Mouse (Mus musculus) Patski (cell line): ENCODE data around the gene Rgsl1. TPM values are rescaled to one million over a fixed set of nuclear protein-coding genes. Genes with fewer than 3 reads are reported as not detected.

Experiments used
- ATAC-seq: fragments of 100-300 bp; one replicate; pipeline ENCODE4 v1.8.0; 2021
- CTCF ChIA-PET: fragments of 350-600 bp; sonication (Branson Sonifier 250); formaldehyde crosslinking; loops from one replicate; lab custom pipeline; 2022; ENCODE audit warnings: inconsistent platforms; lab: Charles Lee
- POLR2A ChIA-PET: fragments of 350-600 bp; sonication (Branson Sonifier 250); formaldehyde crosslinking; loops from one replicate; lab custom pipeline; 2022; ENCODE audit warnings: antibody characterized with exemption, inconsistent platforms; lab: Charles Lee
- DNase-seq: peaks from one replicate; pipeline ENCODE4 v3.0.0-alpha.2; 2011; ENCODE audit warnings: low read depth, low spot score
- H3K27me3 ChIP-seq: fragments of 371-371 bp; one replicate; pipeline ENCODE4 v1.5.1; 2021
- CTCF ChIP-seq: fragments of 100-300 bp; IDR thresholded peaks from one replicate; pipeline ENCODE4 v1.5.1; 2021
- in situ Hi-C: fragments of 300-500 bp; cut with MboI; formaldehyde crosslinking; loops from 3 replicates; pipeline ENCODE4 v1.11.1; 2018; ENCODE audit warnings: low pct_unique_long_range_greater_than_20kb, mixed read lengths
- polyA plus RNA-seq: library from polyadenylated mRNA; unstranded; gene quantifications from one replicate; pipeline ENCODE4 v1.2.3, GENCODE M21; 2021

Rgsl1 gene
- polyA plus RNA-seq, 1 experiment from 2014 or later, result 0.05 TPM

- in situ Hi-C loops, result no loop called here
- DNase-seq (no peak), ATAC-seq (no peak)
- TF ChIP-seq CTCF, result no peak
- ChIA-PET CTCF (interaction anchor here (2.3 kb wide), 1 partner anchor 9 kb away, joined by 5 read pairs; no protein-coding TSS in a partner anchor), POLR2A (interaction anchor here (0.6 kb wide), 1 partner anchor 165 kb away, joined by 6 read pairs; no protein-coding TSS in a partner anchor)
- no peaks in the 10 kb centered on the region for H3K27me3 ChIP-seq
Measured at GRCm38 (mm10) chr1:153753725-153754464, 90.0 kb downstream of the Rgsl1 start.

DNA sequence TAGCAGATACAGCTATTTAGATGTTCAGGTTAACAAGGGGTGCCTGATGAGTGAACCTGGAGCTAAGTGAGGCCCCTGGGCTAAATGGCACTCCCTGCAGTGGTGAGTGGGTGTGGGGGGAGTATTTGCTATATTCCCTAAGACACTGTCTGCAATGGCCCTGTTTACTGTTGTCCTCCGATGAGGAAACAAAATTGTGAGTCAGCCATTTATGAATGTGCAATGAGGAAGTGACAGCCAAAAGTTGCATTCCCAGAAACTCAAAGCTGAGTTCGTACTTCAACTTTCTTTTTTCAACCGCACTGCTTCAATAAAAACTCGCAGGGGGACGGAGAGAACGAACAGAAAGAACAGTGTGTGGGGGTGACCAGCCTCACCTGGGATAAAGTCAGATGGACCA is 91.4 kb downstream of the Rgsl1 start:
- ChIA-PET POLR2A (no interaction called here), CTCF (interaction anchor here (1.0 to 1.7 kb wide), 3 partner anchors 9 to 196 kb away, joined by 4 to 6 read pairs (median 6); no protein-coding TSS in a partner anchor)
- ATAC-seq (no peak), DNase-seq (no peak)
- in situ Hi-C loops, result no loop called here
- no peak for TF ChIP-seq CTCF
- H3K27me3 ChIP-seq, result no peaks in the 10 kb centered on the region

- ATAC-seq, result peak; percentile 55
- in situ Hi-C loops, result no loop called here
- H3K27me3 ChIP-seq, result no peaks in the 10 kb centered on the region
- DNase-seq, result no peak
- TF ChIP-seq CTCF, result no peak
- ChIA-PET CTCF (interaction anchor here (1.0 to 1.7 kb wide), 3 partner anchors 9 to 195 kb away, joined by 4 to 6 read pairs (median 6); no protein-coding TSS in a partner anchor), POLR2A (no interaction called here)
Measured at GRCm38 (mm10) chr1:153751763-153752301, 92.1 kb downstream of the Rgsl1 start.

- CTCF ChIA-PET, result interaction anchor here (0.6 to 2.8 kb wide), 17 partner anchors 8 to 316 kb away, joined by 3 to 21 read pairs (median 4); no protein-coding TSS in a partner anchor
- no peak for ATAC-seq
- POLR2A ChIA-PET, result interaction anchor here (0.6 kb wide), 1 partner anchor 164 kb away, joined by 3 read pairs; no protein-coding TSS in a partner anchor
Measured at GRCm38 (mm10) chr1:153750054-153750453, 93.9 kb downstream of the Rgsl1 start.

DNA sequence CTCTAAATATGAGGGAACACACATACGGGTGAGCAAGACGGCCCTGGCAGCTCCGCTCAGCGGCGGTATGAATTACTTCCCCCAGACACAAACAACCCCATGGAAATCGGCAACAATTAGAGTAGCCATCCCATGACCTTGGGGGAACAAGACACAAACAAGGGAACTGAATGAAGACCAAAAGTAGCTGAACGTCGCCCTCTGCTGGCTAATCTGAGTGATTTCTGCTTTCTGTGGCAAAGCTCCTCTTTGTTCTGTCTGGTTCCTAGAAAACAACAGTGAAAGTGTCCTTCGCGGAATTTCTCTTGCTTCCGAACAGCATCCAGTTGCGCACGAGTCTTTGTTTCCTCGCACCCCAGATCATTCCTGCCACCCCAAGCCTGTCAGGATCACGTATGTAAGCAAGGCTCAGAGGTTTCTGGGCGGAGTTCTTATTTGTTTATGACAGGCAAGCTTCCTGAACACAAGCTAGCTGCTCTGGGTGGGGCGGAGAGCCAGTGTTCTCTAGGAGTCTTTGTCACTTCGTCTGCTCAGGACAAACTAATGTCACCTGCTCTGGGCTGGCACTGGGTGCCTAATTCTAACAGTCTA is 94.6 kb downstream of the Rgsl1 start, which contains the start of gene Rnasel:
TSS of gene Rnasel (plus strand) at position 216 of the 591 bp plus-strand sequence.
- DNase-seq (peak; percentile 50), ATAC-seq (peak; percentile 44)
- POLR2A ChIA-PET, result interaction anchor here (0.6 to 0.7 kb wide), 2 partner anchors 27 to 163 kb away, joined by 3 read pairs; no protein-coding TSS in a partner anchor

More at GRCm38 (mm10) chr1:153750054-153750453, 93.9 kb downstream of the Rgsl1 start:
- TF ChIP-seq CTCF, result no peak
- no peak for DNase-seq
- in situ Hi-C loops, result no loop called here
- H3K27me3 ChIP-seq, result no peaks in the 10 kb centered on the region

GRCm38 (mm10) chr1:153748549-153748948 is 95.4 kb downstream of the Rgsl1 start:
- no peak for TF ChIP-seq CTCF
- in situ Hi-C loops, result loop anchor here (5.0 to 10.0 kb wide), 4 partner anchors 191 to 704 kb away; no protein-coding TSS in a partner anchor
- DNase-seq (no peak), ATAC-seq (no peak)
- ChIA-PET CTCF (interaction anchor here (1.2 to 2.8 kb wide), 15 partner anchors 16 to 314 kb away, joined by 3 to 21 read pairs (median 5); partner anchors contain the start of gene Npl), POLR2A (no interaction called here)
- H3K27me3 ChIP-seq, result no peaks in the 10 kb centered on the region

More for the DNA sequence above, 94.6 kb downstream of the Rgsl1 start, which contains the start of gene Rnasel:
- in situ Hi-C loops, result loop anchor here (5.0 to 10.0 kb wide), 4 partner anchors 192 to 705 kb away; no protein-coding TSS in a partner anchor
- no peaks in the 10 kb centered on the region for H3K27me3 ChIP-seq
- peak; percentile 85 for TF ChIP-seq CTCF
- CTCF ChIA-PET, result interaction anchor here (0.7 to 2.8 kb wide), 23 partner anchors 8 to 315 kb away, joined by 3 to 21 read pairs (median 4); partner anchors contain the start of gene Npl

DNA sequence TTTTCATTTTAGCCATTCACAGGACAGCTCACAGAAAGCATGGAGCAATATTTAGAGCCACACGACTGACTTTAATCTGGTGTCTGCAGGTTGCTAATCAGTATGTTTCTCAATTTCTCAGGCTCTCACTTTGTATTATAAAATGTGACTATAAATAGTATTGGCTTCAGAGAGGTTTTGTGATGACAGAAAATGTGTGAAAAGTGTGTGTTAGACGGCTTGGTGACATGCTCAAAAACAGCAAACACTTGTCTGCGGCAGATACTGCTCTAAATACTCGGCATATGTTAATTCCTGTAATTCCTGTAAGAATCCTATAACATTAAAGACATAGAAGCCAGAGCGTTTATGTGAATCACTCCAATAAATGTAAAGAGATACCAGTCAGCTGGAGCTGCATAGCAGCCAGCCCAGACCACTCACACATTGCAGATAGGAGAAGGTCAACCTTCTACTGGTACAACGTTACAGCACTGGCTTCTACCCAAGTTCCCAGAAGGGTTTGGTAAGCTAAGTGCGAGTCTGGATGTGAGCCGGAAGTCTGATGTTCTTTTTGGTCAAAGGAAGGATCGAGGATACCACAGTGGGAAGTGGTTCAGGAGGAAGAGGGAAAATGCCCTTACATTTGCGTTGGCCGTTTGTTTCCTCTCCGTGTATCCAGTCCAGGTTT is 95.9 kb downstream of the Rgsl1 start:
- ChIA-PET POLR2A (interaction anchor here (0.6 kb wide), 1 partner anchor 16 kb away, joined by 3 read pairs; no protein-coding TSS in a partner anchor), CTCF (interaction anchor here (1.1 to 2.8 kb wide), 9 partner anchors 58 to 205 kb away, joined by 3 to 21 read pairs (median 8); no protein-coding TSS in a partner anchor)
- no peaks in the 10 kb centered on the region for H3K27me3 ChIP-seq
- DNase-seq, result no peak
- TF ChIP-seq CTCF, result no peak
- ATAC-seq, result no peak
- in situ Hi-C loops, result loop anchor here (5.0 to 10.0 kb wide), 4 partner anchors 191 to 703 kb away; no protein-coding TSS in a partner anchor

DNA sequence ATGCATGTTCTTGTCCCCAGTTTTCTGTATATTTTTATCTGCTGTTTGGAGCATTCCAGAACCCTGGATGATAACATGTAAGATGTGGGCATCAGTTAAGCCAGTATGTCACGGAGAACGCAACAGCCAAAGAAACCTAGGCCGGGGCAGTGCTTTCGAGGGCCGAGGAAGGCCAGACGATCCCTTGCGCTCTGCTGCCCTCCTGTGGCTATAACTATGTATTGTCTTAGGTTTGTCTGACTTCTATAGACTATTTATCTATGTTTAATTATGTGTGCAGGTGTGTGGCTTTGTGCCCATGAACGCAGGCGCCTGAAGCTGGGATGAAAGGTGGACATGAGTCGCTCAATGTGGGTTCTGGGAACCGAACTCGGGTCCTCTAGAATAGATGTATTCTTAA is 97.2 kb downstream of the Rgsl1 start:
- CTCF ChIA-PET, result interaction anchor here (0.8 to 1.3 kb wide), 5 partner anchors 188 to 204 kb away, joined by 3 to 4 read pairs (median 3); no protein-coding TSS in a partner anchor
- peak; percentile 84 for TF ChIP-seq CTCF
- POLR2A ChIA-PET, result no interaction called here
- H3K27me3 ChIP-seq, result no peaks in the 10 kb centered on the region
- ATAC-seq (no peak), DNase-seq (no peak)
- in situ Hi-C loops, result loop anchor here (5.0 to 10.0 kb wide), 4 partner anchors 189 to 702 kb away; no protein-coding TSS in a partner anchor

GRCm38 (mm10) chr1:153746119-153746670 is 97.7 kb downstream of the Rgsl1 start:
- no peaks in the 10 kb centered on the region for H3K27me3 ChIP-seq

More at GRCm38 (mm10) chr1:153746119-153746670, 97.7 kb downstream of the Rgsl1 start:
- TF ChIP-seq CTCF, result no peak
- in situ Hi-C loops, result loop anchor here (5.0 to 10.0 kb wide), 4 partner anchors 189 to 701 kb away; no protein-coding TSS in a partner anchor
- ChIA-PET CTCF (interaction anchor here (2.0 kb wide), 1 partner anchor 188 kb away, joined by 10 read pairs; no protein-coding TSS in a partner anchor), POLR2A (no interaction called here)
- DNase-seq (no peak), ATAC-seq (no peak)
